Mouse (Mus musculus) thymus, adult 2 months (tissue): Measurements from ENCODE around the gene Pum1. TPM values are rescaled to one million over a fixed set of nuclear protein-coding genes. Genes with fewer than 3 reads are reported as not detected.

Experiments used
- DNase-seq: peaks from one replicate; pipeline ENCODE4 v3.0.0; 2021
- H3K27ac ChIP-seq: fragments of 200-500 bp; 2 replicates; pipeline ENCODE4 v1.5.1; 2012; ENCODE audit warnings: low read length, control low read depth; ENCODE audit not compliant: control insufficient read depth, insufficient read depth
- H3K27me3 ChIP-seq: fragments of 200-500 bp; 2 replicates; pipeline ENCODE4 v1.6.1; 2012; ENCODE audit warnings: mild to moderate bottlenecking, low read length, moderate library complexity, mixed read lengths; ENCODE audit not compliant: control insufficient read depth, insufficient read depth
- H3K36me3 ChIP-seq: fragments of 200-500 bp; 2 replicates; pipeline ENCODE4 v1.6.1; 2012; ENCODE audit warnings: mild to moderate bottlenecking, low read length, moderate library complexity; ENCODE audit not compliant: control insufficient read depth, insufficient read depth
- H3K4me1 ChIP-seq: fragments of 200-500 bp; replicated peaks from 2 replicates; pipeline ENCODE4 v1.6.1; 2012; ENCODE audit warnings: low read length; ENCODE audit not compliant: control insufficient read depth, insufficient read depth
- H3K4me3 ChIP-seq: fragments of 200-500 bp; 2 replicates; pipeline ENCODE4 v1.5.1; 2012; ENCODE audit warnings: mild to moderate bottlenecking, low read length, control low read depth, moderate library complexity; ENCODE audit not compliant: control insufficient read depth, insufficient read depth
- CTCF ChIP-seq: fragments of 200-500 bp; IDR thresholded peaks from 2 replicates; pipeline ENCODE4 v1.5.1; 2012; ENCODE audit warnings: mild to moderate bottlenecking, control low read depth, low read length, moderate library complexity, borderline replicate concordance; ENCODE audit not compliant: control insufficient read depth, poor library complexity, insufficient read depth; ENCODE audit errors: extremely low read depth
- POLR2A ChIP-seq: fragments of 200-500 bp; IDR thresholded peaks from 2 replicates; pipeline ENCODE4 v1.6.1; 2012; ENCODE audit warnings: mild to moderate bottlenecking, low read length, control low read depth, moderate library complexity; ENCODE audit not compliant: control insufficient read depth, poor library complexity, insufficient read depth; ENCODE audit errors: extremely low read depth
- WGBS: fragments of 180-500 bp; shearing (Covaris S2); methylation state at CpG from one replicate; pipeline ENCODE4 v1.1.7; 2018; 5-methylcytosine and 5-hydroxymethylcytosine counted together
- polyA plus RNA-seq: library from polyadenylated mRNA; depleted of rRNA; stranded (reverse); fragments of >200 nt; gene quantifications from 2 replicates; pipeline ENCODE4 v1.2.3, GENCODE M21; 2012

The Pum1 gene
- polyA plus RNA-seq, 1 experiment: 95.4 TPM

- H3K27me3 ChIP-seq: no peaks in the 10 kb centered on the region
- H3K4me1 ChIP-seq: no peaks in the 10 kb centered on the region
- peaks cover 93% of the 10 kb centered on the region for H3K36me3 ChIP-seq
- no peak for DNase-seq
- WGBS: 94% methylated on average over 4 of the region's 4 CpGs
- H3K4me3 ChIP-seq: no peak overlapping the region
- H3K27ac ChIP-seq: no peak overlapping the region
- TF ChIP-seq POLR2A (no peak), CTCF (no peak)
These were observed 103.8 kb downstream of the Pum1 start for GRCm38 (mm10) chr4:130766926-130767325.

- Histone ChIP-seq H3K4me3 (no peak overlapping the region), H3K27ac (peak overlapping the region; percentile 64), H3K4me1 (peaks cover 30% of the 10 kb centered on the region), H3K36me3 (peaks cover 63% of the 10 kb centered on the region), H3K27me3 (no peaks in the 10 kb centered on the region)
- DNase-seq: no peak
- WGBS: 77% methylated on average over 4 of the region's 4 CpGs
- TF ChIP-seq CTCF: no peak
- no peak for TF ChIP-seq POLR2A
These were observed 110.8 kb downstream of the Pum1 start for GRCm38 (mm10) chr4:130773899-130774298.

GRCm38 (mm10) chr4:130774822-130775221 lies 111.7 kb downstream of the Pum1 start:
- 21% methylated on average over 4 of the region's 4 CpGs for WGBS
- no peak overlapping the region for H3K4me3 ChIP-seq
- peak; percentile 71 for DNase-seq
- TF ChIP-seq CTCF: no peak
- TF ChIP-seq POLR2A: no peak
- H3K4me1 ChIP-seq: peaks cover 30% of the 10 kb centered on the region
- H3K36me3 ChIP-seq: peaks cover 64% of the 10 kb centered on the region
- H3K27me3 ChIP-seq: no peaks in the 10 kb centered on the region
- H3K27ac ChIP-seq: peak overlapping the region; percentile 64

- no peak overlapping the region for H3K4me3 ChIP-seq
- H3K36me3 ChIP-seq: peaks cover 50% of the 10 kb centered on the region
- no peaks in the 10 kb centered on the region for H3K27me3 ChIP-seq
- 89% methylated on average over 10 of the region's 10 CpGs for WGBS
- H3K27ac ChIP-seq: no peak overlapping the region
- peaks cover 30% of the 10 kb centered on the region for H3K4me1 ChIP-seq
- DNase-seq: no peak
- no peak for TF ChIP-seq CTCF
- no peak for TF ChIP-seq POLR2A
These were observed 114.5 kb downstream of the Pum1 start for GRCm38 (mm10) chr4:130777647-130778046.

GRCm38 (mm10) chr4:130779037-130779436 lies 115.9 kb downstream of the Pum1 start:
- no peak for TF ChIP-seq CTCF
- no peak for TF ChIP-seq POLR2A
- H3K27me3 ChIP-seq: no peaks in the 10 kb centered on the region
- H3K27ac ChIP-seq: no peak overlapping the region
- H3K4me3 ChIP-seq: no peak overlapping the region
- DNase-seq: no peak
- peaks cover 43% of the 10 kb centered on the region for H3K36me3 ChIP-seq
- WGBS: 88% methylated on average over 3 of the region's 3 CpGs
- peaks cover 23% of the 10 kb centered on the region for H3K4me1 ChIP-seq

- Histone ChIP-seq H3K4me3 (no peak overlapping the region), H3K4me1 (0 out of 2 replicates have a peak, but pooled peaks cover 2% of the 10 kb centered on the region), H3K36me3 (peaks cover 36% of the 10 kb centered on the region), H3K27me3 (no peaks in the 10 kb centered on the region), H3K27ac (no peak overlapping the region)
- DNase-seq: no peak
- whole genome bisulfite sequencing: 57% methylated on average over 2 of the region's 2 CpGs
- TF ChIP-seq POLR2A: no peak
- no peak for TF ChIP-seq CTCF
These were observed 119.4 kb downstream of the Pum1 start for GRCm38 (mm10) chr4:130782492-130782891.

- no peak overlapping the region for H3K27ac ChIP-seq
- 27% methylated on average over 4 of the region's 4 CpGs for WGBS
- H3K4me1 ChIP-seq: 0 out of 2 replicates have a peak, but pooled peaks cover 2% of the 10 kb centered on the region
- peak; percentile 62 for DNase-seq
- TF ChIP-seq CTCF (no peak), POLR2A (no peak)
- peaks cover 13% of the 10 kb centered on the region for H3K36me3 ChIP-seq
- no peak overlapping the region for H3K4me3 ChIP-seq
- H3K27me3 ChIP-seq: no peaks in the 10 kb centered on the region
These were observed 121.6 kb downstream of the Pum1 start for GRCm38 (mm10) chr4:130784755-130785154.
